Mouse (Mus musculus) cerebellum, postnatal 10 days (tissue): ENCODE results near the gene Gm12394.
A peak's percentile ranks its signal among the peaks of the same experiment; 100 is the strongest.
"Not testable (repeated sequence)": the region's sequence is repeated elsewhere in the genome, so short reads cannot be mapped to it uniquely, and the experiment has no call there.

ENCODE experiments used
- DNase-seq, 2 experiments: peaks; one replicate each; pipeline ENCODE4 v3.0.0; 2021; ENCODE audit warnings: mixed read lengths in 2 of 2

Gm12394 gene

GRCm38 (mm10) chr4:42856671-42857070 lies at the start of gene Gm12394:
Gm12394 (minus strand) TSS chr4:42856771.
- not testable (repeated sequence) for DNase-seq

GRCm38 (mm10) chr4:42904966-42905365 lies 48.4 kb upstream of the Gm12394 start:
- no peak for DNase-seq

- DNase-seq: no peak
Observed at GRCm38 (mm10) chr4:42904523-42904922, 48.0 kb upstream of the Gm12394 start.

GRCm38 (mm10) chr4:42903942-42904341 lies 47.4 kb upstream of the Gm12394 start:
- no peak for DNase-seq

GRCm38 (mm10) chr4:42902730-42903129 lies 46.2 kb upstream of the Gm12394 start:
- DNase-seq: no peak

GRCm38 (mm10) chr4:42902174-42902573 lies 45.6 kb upstream of the Gm12394 start:
- peak; percentile 49 to 73 for DNase-seq

- DNase-seq: no peak
Observed at GRCm38 (mm10) chr4:42900878-42901277, 44.3 kb upstream of the Gm12394 start.

GRCm38 (mm10) chr4:42898914-42899313 lies 42.3 kb upstream of the Gm12394 start:
- DNase-seq: no peak

GRCm38 (mm10) chr4:42895118-42895517 lies 38.5 kb upstream of the Gm12394 start:
- DNase-seq: no peak

GRCm38 (mm10) chr4:42891176-42891575 lies 34.6 kb upstream of the Gm12394 start:
- no peak for DNase-seq

- DNase-seq: no peak
Observed at GRCm38 (mm10) chr4:42888806-42889205, 32.2 kb upstream of the Gm12394 start.

GRCm38 (mm10) chr4:42886926-42887325 lies 30.4 kb upstream of the Gm12394 start:
- DNase-seq: no peak

- no peak for DNase-seq
Observed at GRCm38 (mm10) chr4:42880677-42880948, 24.0 kb upstream of the Gm12394 start.

- peak; percentile 67 to 69 for DNase-seq
Observed at GRCm38 (mm10) chr4:42879829-42880676, 23.5 kb upstream of the Gm12394 start.

- no peak for DNase-seq
Observed at GRCm38 (mm10) chr4:42877657-42878056, 21.1 kb upstream of the Gm12394 start.

- DNase-seq: peak; percentile 77 to 83
Observed at GRCm38 (mm10) chr4:42876586-42877291, 20.2 kb upstream of the Gm12394 start.

- no peak for DNase-seq
Observed at GRCm38 (mm10) chr4:42874134-42874533, 17.6 kb upstream of the Gm12394 start, which contains the start of gene Fam205c. Fam205c (minus strand) TSS chr4:42874234.

GRCm38 (mm10) chr4:42872746-42873435 lies 16.3 kb upstream of the Gm12394 start:
- DNase-seq: no peak

GRCm38 (mm10) chr4:42872151-42872550 lies 15.6 kb upstream of the Gm12394 start:
- DNase-seq: no peak

- DNase-seq: peak in 1 of 2 experiments; percentile 33
Observed at GRCm38 (mm10) chr4:42870748-42871147, 14.2 kb upstream of the Gm12394 start.

- DNase-seq: no peak
Observed at GRCm38 (mm10) chr4:42868193-42868592, 11.6 kb upstream of the Gm12394 start.

GRCm38 (mm10) chr4:42867390-42867789 lies 10.8 kb upstream of the Gm12394 start:
- no peak for DNase-seq

- not testable (repeated sequence) for DNase-seq
Observed at GRCm38 (mm10) chr4:42863487-42863886, 6.9 kb upstream of the Gm12394 start.
